In the genomic region with DNA sequence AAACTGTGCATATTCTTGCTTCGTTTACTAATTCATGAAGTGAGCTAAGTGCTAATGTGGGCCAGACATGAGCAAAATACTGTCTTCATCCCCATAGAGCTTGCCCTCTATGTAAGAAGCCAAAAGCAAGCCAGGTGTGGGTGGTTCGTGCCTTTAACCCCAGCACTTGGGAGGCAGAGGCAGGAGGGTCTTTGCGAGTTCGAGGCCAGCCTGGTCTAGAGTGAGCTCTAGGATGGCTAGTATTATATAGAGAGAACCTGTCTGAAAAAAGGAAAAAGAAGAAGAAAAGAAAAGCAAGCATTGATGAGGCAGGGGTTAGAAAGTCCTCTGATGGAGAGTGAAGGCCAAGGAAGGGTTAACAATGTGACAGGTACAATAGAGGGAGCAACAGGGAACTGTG, we compare ENCODE assay signal across 17 mouse cellular contexts.
"Had no signal": no experiment of that assay in that cellular context is flagged by ENCODE, and none has a peak within 500 bp of the region (broad histone marks: within the 10 kb centered on the region; RNA-seq: fewer than 3 reads in every experiment).

No protein-coding gene starts in this region.

- H3K9me3 ChIP-seq: neural tube, embryonic 12.5 days; neural tube, embryonic 13.5 days; neural tube, embryonic 15.5 days; stomach, embryonic 15.5 days had no signal

- H3K4me2 ChIP-seq: neural tube, embryonic 12.5 days; neural tube, embryonic 13.5 days; neural tube, embryonic 15.5 days; stomach, embryonic 15.5 days had no signal

- H3K4me3 ChIP-seq: neural tube, embryonic 12.5 days; neural tube, embryonic 13.5 days; neural tube, embryonic 15.5 days; stomach, embryonic 15.5 days had no signal

- H3K36me3 ChIP-seq: neural tube, embryonic 12.5 days; neural tube, embryonic 13.5 days; neural tube, embryonic 15.5 days; stomach, embryonic 15.5 days had no signal

- H3K27ac ChIP-seq: neural tube, embryonic 12.5 days; neural tube, embryonic 13.5 days; neural tube, embryonic 15.5 days; stomach, embryonic 15.5 days; stomach, postnatal 0 days had no signal

- DNase-seq: retina, postnatal 1 day; right cerebral cortex, adult 18-20 months; right cerebral cortex, postnatal 14 days; right cerebral cortex, postnatal 25 days; right cerebral cortex, postnatal 4 days; spleen, adult 18-20 months; thymus, adult 18-20 months; thymus, adult 2 months; thymus, postnatal 14 days; thymus, postnatal 25 days; thymus, postnatal 36 days; thymus, postnatal 4 days had no signal

- H3K9ac ChIP-seq: neural tube, embryonic 12.5 days; neural tube, embryonic 13.5 days; neural tube, embryonic 15.5 days; stomach, embryonic 15.5 days had no signal

- H3K27me3 ChIP-seq: neural tube, embryonic 12.5 days; neural tube, embryonic 13.5 days; neural tube, embryonic 15.5 days; stomach, embryonic 15.5 days had no signal

- H3K4me1 ChIP-seq: neural tube, embryonic 12.5 days; neural tube, embryonic 13.5 days; neural tube, embryonic 15.5 days; stomach, embryonic 15.5 days had no signal
